Mouse (Mus musculus) cerebellum, postnatal 25 days (tissue): ENCODE results near the gene Slc3a2.
"Not testable (repeated sequence)": the region's sequence is repeated elsewhere in the genome, so short reads cannot be mapped to it uniquely, and the experiment has no call there.

Experiments
- DNase-seq, 2 experiments: peaks; one replicate each; pipeline ENCODE4 v3.0.0; 2021; ENCODE audit warnings: mixed read lengths in 2 of 2

The Slc3a2 gene

GRCm38 (mm10) chr19:8727495-8728114 is 4.4 kb upstream of the Slc3a2 start:
- DNase-seq, result no peak

GRCm38 (mm10) chr19:8726609-8727390 is 3.6 kb upstream of the Slc3a2 start:
- no peak for DNase-seq

DNA sequence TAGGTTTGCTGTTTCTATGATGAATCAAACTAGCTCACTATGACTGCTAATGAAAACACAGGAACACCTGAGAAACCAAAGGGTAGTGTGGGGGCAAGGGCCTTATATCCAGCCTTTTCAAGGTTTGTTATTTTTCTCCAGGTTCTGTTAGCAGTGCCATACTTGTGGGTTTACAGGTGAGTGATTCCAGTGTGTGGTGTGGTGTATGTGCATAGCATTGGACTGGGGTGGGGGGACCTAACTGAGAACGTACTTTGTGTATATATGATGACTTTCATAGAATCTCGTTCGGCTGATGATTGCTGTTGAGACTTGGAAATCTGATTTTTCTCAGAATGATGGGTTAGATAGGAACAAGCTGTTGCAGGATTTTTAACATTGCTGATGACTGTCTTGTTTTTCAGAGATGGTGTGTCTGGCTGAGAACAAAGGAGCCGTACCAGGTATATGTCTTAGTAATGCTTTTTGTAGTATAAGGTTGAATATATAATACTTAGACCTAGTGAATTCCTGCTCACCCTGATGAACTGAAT is 2.0 kb upstream of the Slc3a2 start:
- DNase-seq, result no peak

DNA sequence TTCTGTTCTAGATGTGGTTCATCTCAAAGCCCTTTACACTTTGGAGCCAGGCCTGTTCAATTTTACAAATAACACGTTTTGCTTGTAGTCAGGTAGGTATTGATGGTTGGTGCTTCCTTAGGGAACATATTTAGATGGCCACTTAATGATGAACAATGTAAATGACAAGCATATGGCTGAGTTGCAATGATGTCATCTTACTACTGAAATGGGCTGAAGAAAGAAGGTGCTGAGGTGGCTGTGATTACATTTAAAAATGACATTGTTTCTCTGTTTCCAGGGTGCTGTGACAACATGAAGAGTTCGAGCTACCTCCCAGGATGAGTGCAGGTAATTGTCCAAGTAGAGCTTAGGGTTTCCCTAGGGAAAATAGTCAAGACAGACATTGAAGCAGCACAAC is 1.2 kb upstream of the Slc3a2 start:
- DNase-seq, result no peak

GRCm38 (mm10) chr19:8723574-8724346 is 591 bp upstream of the Slc3a2 start:
- DNase-seq, result no peak

- DNase-seq, result no peak
These were observed 636 bp downstream of the Slc3a2 start for GRCm38 (mm10) chr19:8722559-8722906.

- no peak for DNase-seq
These were observed 1.1 kb downstream of the Slc3a2 start for GRCm38 (mm10) chr19:8722021-8722420.

DNA sequence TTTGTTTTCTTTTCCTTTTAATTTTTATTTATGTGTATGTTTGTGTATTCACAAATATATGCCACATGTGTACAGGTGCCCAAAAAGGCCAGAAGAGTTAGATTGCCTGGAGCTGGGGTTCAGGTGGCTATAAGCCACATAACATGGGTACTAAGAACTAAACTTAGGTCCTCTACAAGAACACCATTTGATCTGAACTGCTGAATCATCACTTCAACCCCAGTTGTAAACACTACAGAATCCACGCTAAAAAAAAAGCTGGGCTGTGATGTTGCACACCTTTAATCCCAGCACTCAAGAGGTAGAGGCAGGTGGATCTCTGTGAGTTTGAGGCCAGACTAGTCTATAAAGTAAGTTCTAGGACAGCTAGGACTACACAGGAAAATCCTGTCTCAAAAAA is 1.8 kb downstream of the Slc3a2 start:
- no peak for DNase-seq

- DNase-seq, result not testable (repeated sequence)
These were observed 4.1 kb downstream of the Slc3a2 start for GRCm38 (mm10) chr19:8719037-8719436.

DNA sequence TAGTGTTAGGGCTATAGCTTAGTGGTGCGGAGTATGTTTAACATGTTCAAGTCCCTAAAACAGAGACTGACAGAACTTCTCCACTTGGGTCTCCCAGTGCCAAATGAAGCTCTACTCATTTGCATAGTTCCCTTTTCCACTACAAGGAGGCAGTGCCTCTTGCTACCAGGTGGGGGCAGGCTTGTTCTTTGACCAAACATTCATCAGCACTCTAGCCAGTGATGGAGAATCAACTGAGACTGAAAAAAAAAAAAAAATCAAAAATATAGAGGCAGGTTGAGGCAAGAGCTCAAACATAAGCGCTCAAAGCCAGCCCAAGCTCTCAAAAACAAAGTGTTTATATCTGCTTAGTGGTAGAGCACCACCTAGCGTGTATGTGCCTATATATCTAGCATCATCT is 4.8 kb downstream of the Slc3a2 start:
- peak; percentile 58 to 73 for DNase-seq

DNA sequence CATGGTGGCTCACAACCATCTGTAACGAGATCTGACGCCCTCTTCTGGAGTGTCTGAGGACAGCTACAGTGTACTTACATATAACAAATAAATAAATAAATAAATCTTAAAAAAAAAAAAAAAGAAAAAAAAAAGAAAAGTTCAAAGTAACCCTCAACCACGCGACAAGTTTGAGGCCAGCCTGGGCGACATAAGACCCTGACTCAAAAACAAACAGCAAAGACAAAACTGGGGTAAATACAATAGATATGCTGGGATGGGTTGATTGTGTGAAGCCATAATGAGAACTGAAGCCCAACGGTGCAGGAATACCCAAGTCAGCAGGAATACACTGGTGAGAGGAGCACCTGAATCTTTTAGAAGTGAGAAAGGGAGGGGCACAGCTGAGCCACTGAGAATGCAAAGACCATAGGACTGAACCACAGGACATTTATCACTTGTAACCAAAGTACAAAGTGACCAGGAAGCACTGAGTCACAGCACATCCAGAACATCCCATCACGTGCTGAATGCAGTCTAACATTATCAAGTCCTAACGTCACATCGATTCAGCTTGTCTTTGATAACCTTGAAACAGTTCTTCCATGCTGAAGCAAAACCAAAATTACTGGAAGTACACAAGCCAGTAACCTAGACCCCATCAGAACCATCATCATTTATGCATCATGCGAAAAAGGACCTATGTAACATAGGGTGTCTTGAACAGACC is 6.2 kb downstream of the Slc3a2 start:
- no peak for DNase-seq

DNA sequence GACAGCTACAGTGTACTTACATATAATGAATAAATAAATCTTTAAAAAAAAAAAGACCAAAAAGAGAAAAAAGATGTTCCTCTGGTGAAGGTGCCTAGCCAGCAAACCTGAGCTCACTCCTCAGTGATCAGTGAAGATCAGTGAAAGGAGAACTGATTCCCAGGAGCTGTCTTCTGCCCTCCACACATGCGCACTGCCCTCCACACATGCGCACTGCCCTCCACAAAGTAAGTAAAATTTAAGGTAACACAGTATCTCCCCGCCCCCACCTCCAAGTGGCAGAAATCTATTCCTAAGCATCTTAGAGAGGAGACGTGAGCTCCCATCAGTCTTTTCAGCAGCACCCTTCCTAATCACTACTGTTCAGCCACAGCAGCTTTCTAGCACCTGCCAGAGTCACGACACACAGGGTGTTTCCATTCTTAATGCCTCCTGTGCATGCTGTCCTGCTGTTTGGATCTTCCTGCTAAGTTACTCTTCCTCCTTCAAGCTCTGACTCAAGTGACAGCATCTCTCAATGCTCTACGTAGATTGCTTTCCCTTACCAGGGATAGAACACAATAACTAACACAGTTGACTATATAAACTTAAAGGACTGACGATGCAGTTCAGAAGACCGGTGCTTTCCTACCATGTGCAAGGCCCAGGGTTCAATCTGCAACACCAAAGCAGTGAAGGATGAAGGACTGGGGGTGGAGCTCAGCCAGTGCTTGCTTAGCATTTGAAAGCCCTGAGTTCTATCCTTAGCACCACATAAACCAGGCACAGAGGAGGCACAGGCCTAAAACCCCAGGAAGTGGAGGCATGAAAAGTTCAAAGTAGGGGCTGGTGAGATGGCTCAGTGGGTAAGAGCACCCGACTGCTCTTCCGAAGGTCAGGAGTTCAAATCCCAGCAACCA is 7.1 kb downstream of the Slc3a2 start:
- DNase-seq, result no peak

DNA sequence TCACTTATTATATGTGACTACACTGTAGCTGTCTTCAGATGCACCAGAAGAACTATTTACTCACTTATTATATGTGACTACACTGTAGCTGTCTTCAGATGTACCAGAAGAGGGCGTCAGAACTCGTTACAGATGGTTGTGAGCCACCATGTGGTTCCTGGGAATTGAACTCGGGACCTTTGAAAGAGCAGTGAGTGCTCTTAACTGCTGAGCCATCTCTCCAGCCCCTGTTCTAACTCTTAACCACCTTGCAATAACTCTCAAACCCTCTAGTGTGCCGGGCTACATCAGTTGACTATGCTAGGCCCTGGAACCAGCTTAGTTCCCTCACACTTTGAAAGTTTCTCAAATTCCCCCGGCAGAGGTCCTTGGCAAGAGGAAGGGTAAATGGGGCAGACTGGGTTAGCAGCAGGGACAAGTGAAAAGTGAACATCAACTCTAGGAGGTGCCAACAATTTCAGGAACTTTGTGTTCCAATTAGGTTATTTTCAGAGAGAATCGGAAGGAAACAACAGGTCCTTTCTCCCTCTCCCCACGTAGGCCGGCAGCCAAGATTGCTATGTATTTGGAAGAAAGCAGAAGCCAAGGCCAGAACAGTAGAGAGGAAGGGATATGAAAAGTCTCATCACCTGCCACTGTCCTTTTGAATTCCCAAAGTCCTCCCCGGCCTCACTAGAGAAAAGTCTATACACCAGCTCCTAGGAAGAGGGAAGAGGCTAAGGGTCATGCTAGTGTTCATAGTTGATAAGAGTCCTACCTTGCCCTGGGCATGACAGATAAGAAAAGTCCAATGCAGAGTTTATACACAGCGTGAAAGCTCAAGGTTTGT is 8.3 kb downstream of the Slc3a2 start:
- DNase-seq, result no peak

DNA sequence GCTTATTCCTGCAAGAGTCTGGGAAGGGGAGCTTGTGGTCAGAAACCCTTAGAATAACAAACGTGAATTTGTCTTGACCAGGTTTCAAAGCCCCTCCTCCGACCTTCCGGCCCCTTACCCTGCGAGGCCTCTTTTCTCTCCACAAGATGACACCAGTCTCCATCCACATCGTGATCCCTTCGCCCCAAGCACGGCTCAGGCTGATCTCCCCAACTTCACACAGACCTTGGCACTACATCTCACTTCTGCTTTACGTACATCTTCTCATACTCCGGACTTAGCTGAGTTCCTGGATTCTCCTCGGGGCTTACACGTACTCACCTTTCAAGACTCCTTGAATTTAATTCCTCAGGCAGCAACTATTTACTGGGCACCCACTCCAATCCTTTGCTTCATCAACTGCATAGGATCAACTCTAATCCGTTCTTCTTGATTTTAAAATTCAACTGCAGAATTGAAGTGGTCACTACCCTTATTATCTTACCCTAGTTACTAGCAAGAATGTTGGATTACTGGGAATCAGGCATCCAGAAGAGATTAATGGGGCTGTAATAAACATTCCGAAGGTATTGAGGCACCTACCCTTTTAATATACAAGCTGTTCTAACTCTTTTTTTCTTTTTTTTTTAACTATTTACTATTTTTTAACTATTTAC is 9.0 kb downstream of the Slc3a2 start:
- no peak for DNase-seq

DNA sequence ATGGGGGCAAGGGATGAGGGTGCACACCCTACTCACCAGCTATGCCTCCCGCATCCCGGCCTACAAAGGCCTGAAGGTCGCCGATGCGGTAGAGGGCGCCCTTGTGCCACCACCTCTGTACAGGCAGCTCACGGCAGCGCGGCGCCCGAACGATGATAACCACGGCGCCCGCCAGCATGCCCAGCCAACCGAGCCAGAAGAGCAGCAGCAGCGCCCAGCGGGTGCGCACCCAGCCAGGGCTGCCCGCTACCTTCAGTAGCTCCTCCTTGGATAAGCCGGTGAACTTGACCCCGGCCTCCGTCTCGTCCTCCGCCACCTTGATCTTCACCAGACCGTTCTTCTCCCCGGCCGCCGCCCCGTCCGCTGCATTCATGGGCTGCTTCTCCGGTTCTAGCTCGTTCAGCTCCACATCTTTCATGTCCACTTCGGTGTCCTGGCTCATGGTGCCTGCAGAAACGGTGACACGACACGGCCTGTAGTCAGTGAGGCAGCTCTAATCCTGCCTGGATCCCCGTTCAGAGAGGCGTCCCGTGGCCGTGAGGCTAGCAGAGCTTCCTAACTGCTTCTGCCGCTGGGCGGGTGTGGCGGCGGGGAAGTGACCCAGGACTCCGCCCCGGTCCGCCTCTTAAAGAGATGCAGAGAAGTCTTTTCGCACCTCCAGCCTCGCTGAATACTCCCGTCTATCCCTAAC is 9.7 kb downstream of the Slc3a2 start:
- peak; percentile 93 to 96 for DNase-seq

- DNase-seq, result peak; percentile 28 to 47
These were observed 10.3 kb downstream of the Slc3a2 start for GRCm38 (mm10) chr19:8712870-8713305.

GRCm38 (mm10) chr19:8711949-8712869 is 11.0 kb downstream of the Slc3a2 start:
- DNase-seq, result no peak

DNA sequence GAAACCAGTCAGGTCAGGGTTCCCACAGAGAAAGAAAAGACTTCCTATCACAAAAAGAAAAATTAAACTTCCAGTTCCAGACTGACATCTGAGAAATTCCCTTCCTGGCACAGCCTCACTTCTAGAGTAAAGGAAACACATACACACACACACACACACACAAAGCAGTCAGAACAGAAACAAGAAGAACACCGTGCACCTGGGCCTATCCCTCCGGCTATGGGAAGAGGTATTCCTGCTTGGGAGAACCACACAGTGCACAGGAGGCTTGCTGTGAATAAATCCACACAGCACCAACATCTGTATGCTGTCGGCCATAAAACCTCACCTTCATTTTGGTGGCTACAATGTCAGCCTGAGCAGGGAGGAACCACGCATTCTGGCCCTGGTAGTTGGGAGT is 11.7 kb downstream of the Slc3a2 start:
- DNase-seq, result no peak

GRCm38 (mm10) chr19:8710057-8710456 is 13.1 kb downstream of the Slc3a2 start:
- no peak for DNase-seq
